Mouse (Mus musculus) brain, embryonic 18.5 days (tissue): ENCODE measurements around the gene Mthfd2.
A peak's percentile ranks its signal among the peaks of the same experiment; 100 is the strongest.
"Not testable (repeated sequence)": the region's sequence is repeated elsewhere in the genome, so short reads cannot be mapped to it uniquely, and the experiment has no call there.

Source experiments
- DNase-seq: peaks from one replicate; pipeline ENCODE4 v3.0.0-alpha.2; 2012; ENCODE audit warnings: low read depth, low spot score

The Mthfd2 gene

GRCm38 (mm10) chr6:83325525-83326393 lies at the start of gene Mthfd2, which contains the start of gene Mob1a:
Mthfd2 (minus strand) TSS chr6:83325908.
Mob1a (plus strand) TSS chr6:83326016.
- peak; percentile 82 for DNase-seq

- DNase-seq = no peak
These were observed 48.1 kb upstream of the Mthfd2 start for GRCm38 (mm10) chr6:83373704-83374300.

GRCm38 (mm10) chr6:83371350-83371749 lies 45.6 kb upstream of the Mthfd2 start:
- no peak for DNase-seq

- no peak for DNase-seq
These were observed 44.7 kb upstream of the Mthfd2 start for GRCm38 (mm10) chr6:83370316-83370965.

- DNase-seq = no peak
These were observed 37.4 kb upstream of the Mthfd2 start for GRCm38 (mm10) chr6:83363075-83363474.

- no peak for DNase-seq
These were observed 36.0 kb upstream of the Mthfd2 start for GRCm38 (mm10) chr6:83361523-83362248.

- DNase-seq = no peak
These were observed 31.7 kb upstream of the Mthfd2 start for GRCm38 (mm10) chr6:83357436-83357835.

- DNase-seq = peak; percentile 39
These were observed 30.9 kb upstream of the Mthfd2 start for GRCm38 (mm10) chr6:83356569-83357138.

- no peak for DNase-seq
These were observed 29.4 kb upstream of the Mthfd2 start for GRCm38 (mm10) chr6:83354856-83355781.

- DNase-seq = no peak
These were observed 27.1 kb upstream of the Mthfd2 start for GRCm38 (mm10) chr6:83352666-83353410.

GRCm38 (mm10) chr6:83351490-83352160 lies 25.9 kb upstream of the Mthfd2 start:
- DNase-seq = no peak

GRCm38 (mm10) chr6:83350851-83351405 lies 25.2 kb upstream of the Mthfd2 start:
- DNase-seq = no peak

- no peak for DNase-seq
These were observed 24.5 kb upstream of the Mthfd2 start for GRCm38 (mm10) chr6:83350172-83350571.

- peak; percentile 24 for DNase-seq
These were observed 23.7 kb upstream of the Mthfd2 start for GRCm38 (mm10) chr6:83349274-83349958.

- DNase-seq = no peak
These were observed 23.2 kb upstream of the Mthfd2 start, which contains the start of gene Bola3 for GRCm38 (mm10) chr6:83348873-83349272. Bola3 (plus strand) TSS chr6:83349147.

GRCm38 (mm10) chr6:83347916-83348315 lies 22.2 kb upstream of the Mthfd2 start:
- DNase-seq = no peak

GRCm38 (mm10) chr6:83345285-83345684 lies 19.6 kb upstream of the Mthfd2 start:
- not testable (repeated sequence) for DNase-seq

- DNase-seq = no peak
These were observed 17.2 kb upstream of the Mthfd2 start for GRCm38 (mm10) chr6:83342957-83343356.
